ENCODE assay signal across 8 mouse cellular contexts in the genomic region with DNA sequence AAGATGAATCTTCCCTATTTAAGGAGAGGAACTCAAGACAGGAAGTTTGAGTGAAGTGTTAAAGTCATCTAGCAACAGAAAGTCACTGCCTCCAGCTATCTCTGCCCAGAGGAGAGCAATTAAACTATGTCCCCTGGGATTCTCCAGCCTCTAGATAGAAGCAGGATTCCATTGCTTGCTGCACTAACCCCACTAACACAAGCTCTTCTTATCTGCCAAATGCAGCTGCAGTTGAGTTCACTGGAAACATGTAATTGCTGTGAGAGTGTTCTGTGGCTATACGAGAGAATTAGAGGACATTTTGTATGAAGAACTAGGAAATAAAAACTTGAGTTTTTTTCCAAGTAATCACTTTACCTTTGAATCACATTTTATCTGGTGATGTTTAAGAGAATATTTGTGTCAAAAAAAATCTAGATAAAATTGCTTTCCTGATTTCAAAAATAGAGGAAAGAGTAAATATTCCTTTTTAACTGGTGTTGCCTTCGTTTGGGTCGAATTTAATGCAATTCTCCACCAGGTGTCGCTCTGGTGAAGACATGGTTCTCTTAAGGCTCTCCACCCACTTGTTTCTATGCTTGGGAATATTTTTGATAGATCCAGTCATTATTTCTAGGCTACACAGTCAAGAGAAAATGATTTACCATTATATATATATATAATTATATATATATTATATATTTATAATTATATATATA.
DNase-seq lines count a peak whose midpoint lies in the region; ATAC-seq lines count a peak whose summit lies in the region.

No protein-coding gene starts in this region.

- intact Hi-C loops in left cerebral cortex, postnatal 14 days (cut with DNase I): no loop called here

- no peak overlapping the region for H3K9ac ChIP-seq in liver, embryonic 11.5 days (ENCODE audit: low read depth, low read length)
- no peak overlapping the region for H3K9ac ChIP-seq in forebrain, embryonic 16.5 days (replicated peaks; ENCODE audit: low read depth, low read length)

- 19% methylated on average over 4 of the region's 4 CpGs for WGBS in liver, embryonic 11.5 days
- WGBS in forebrain, embryonic 16.5 days: 50% methylated on average over 4 of the region's 4 CpGs

- H3K4me1 ChIP-seq in liver, embryonic 11.5 days (replicated peaks; ENCODE audit: control insufficient read depth, insufficient read depth, low read length): peaks cover 46% of the 10 kb centered on the region
- no peaks in the 10 kb centered on the region for H3K4me1 ChIP-seq in forebrain, embryonic 16.5 days (replicated peaks; ENCODE audit: control insufficient read depth, insufficient read depth, low read length)

- H3K27ac ChIP-seq in liver, embryonic 11.5 days (ENCODE audit: low read depth, low read length): peak overlapping the region; percentile 42; the same call in 1 of the 2 replicates
- no peak overlapping the region for H3K27ac ChIP-seq in forebrain, embryonic 16.5 days (ENCODE audit: low read length)

- peak; percentile 72 for ATAC-seq in erythroid progenitor cell, adult 5-6 weeks (replicated peaks; ENCODE audit: low FRiP score, poor library complexity, severe bottlenecking)
- peak; percentile 72 for ATAC-seq in liver, embryonic 11.5 days (replicated peaks; ENCODE audit: low FRiP score)
- ATAC-seq in frontal cortex, adult (ENCODE audit: low TSS enrichment): no peak
- no peak for ATAC-seq in forebrain, embryonic 16.5 days

- H3K9me3 ChIP-seq in liver, embryonic 11.5 days (ENCODE audit: control insufficient read depth, low read length): no peaks in the 10 kb centered on the region
- no peaks in the 10 kb centered on the region for H3K9me3 ChIP-seq in forebrain, embryonic 16.5 days (ENCODE audit: control insufficient read depth, low read length)

- H3K4me3 ChIP-seq in liver, embryonic 11.5 days (ENCODE audit: low read depth, low read length): no peak overlapping the region
- no peak overlapping the region for H3K4me3 ChIP-seq in forebrain, embryonic 16.5 days (replicated peaks; ENCODE audit: low read length)

- no peaks in the 10 kb centered on the region for H3K27me3 ChIP-seq in liver, embryonic 11.5 days (replicated peaks; ENCODE audit: control insufficient read depth, insufficient read depth, low read length)
- H3K27me3 ChIP-seq in forebrain, embryonic 16.5 days (replicated peaks; ENCODE audit: control insufficient read depth, insufficient read depth, low read length): no peaks in the 10 kb centered on the region

- no peak overlapping the region for H3K4me2 ChIP-seq in liver, embryonic 11.5 days
- H3K4me2 ChIP-seq in forebrain, embryonic 16.5 days (ENCODE audit: low read length): no peak overlapping the region

- no peaks in the 10 kb centered on the region for H3K36me3 ChIP-seq in liver, embryonic 11.5 days (ENCODE audit: control insufficient read depth, insufficient read depth, low read length)
- H3K36me3 ChIP-seq in forebrain, embryonic 16.5 days (ENCODE audit: control insufficient read depth, insufficient read depth): no peaks in the 10 kb centered on the region

- peak; percentile 19 to 44 for DNase-seq in left cerebral cortex, postnatal 14 days (ENCODE audit: low spot score in 2 of 2)
- no peak for DNase-seq in left cerebral cortex, adult 8-10 months (ENCODE audit: low spot score in 2 of 2)
- peak; percentile 43 to 53 for DNase-seq in adrenal gland, adult 18-20 months (ENCODE audit: low spot score in 2 of 2)
- no peak for DNase-seq in liver, embryonic 11.5 days (ENCODE audit: low spot score)
- DNase-seq in natural killer cell, adult 2 months (ENCODE audit: low spot score in 2 of 2): no peak

Comparison
In these comparisons a context has a peak if more than half of its experiments do, and no peak if none do; other contexts are left out.
1. DNase-seq: peak in left cerebral cortex, postnatal 14 days (2 of 2) and adrenal gland, adult 18-20 months (2 of 2); none in left cerebral cortex, adult 8-10 months (0 of 2), liver, embryonic 11.5 days (single experiment) and natural killer cell, adult 2 months (0 of 2).
2. ATAC-seq: peak in erythroid progenitor cell, adult 5-6 weeks (single experiment) and liver, embryonic 11.5 days (single experiment); none in frontal cortex, adult (single experiment) and forebrain, embryonic 16.5 days (single experiment).